In genomic region chr10:93151775-93152174, GRCm38 (mm10) we compare ENCODE assay signal across 20 mouse cellular contexts. TPM values are rescaled to one million over a fixed set of nuclear protein-coding genes. Genes with fewer than 3 reads are reported as not detected.
DNase-seq lines count a peak whose midpoint lies in the region; ATAC-seq and TF ChIP-seq lines count a peak whose summit lies in the region.
"Had no signal": no experiment of that assay in that cellular context is flagged by ENCODE, and none has a peak within 500 bp of the region (broad histone marks: within the 10 kb centered on the region; RNA-seq: fewer than 3 reads in every experiment).

No protein-coding gene starts in this region.

- intact Hi-C loops in heart, adult 2 months (cut with DNase I) = no loop called here
- intact Hi-C loops in heart, postnatal 36 days (cut with DNase I) = no loop called here

- no peak for ATAC-seq in lung, embryonic 16.5 days (ENCODE audit: low read depth)
- ATAC-seq: forebrain, embryonic 13.5 days; forebrain, postnatal 0 days had no signal

- peak overlapping the region; percentile 62 for H3K27ac ChIP-seq in heart, adult 2 months
- H3K27ac ChIP-seq in lung, embryonic 16.5 days (ENCODE audit: low read length) = no peak overlapping the region
- H3K27ac ChIP-seq in brown adipose tissue, adult 24 weeks (replicated peaks; ENCODE audit: low read depth, low read length) = peak overlapping the region; percentile 77
- H3K27ac ChIP-seq: embryonic facial prominence, embryonic 10.5 days; forebrain, embryonic 13.5 days; heart, embryonic 10.5 days; hindbrain, embryonic 13.5 days had no signal

- H3K4me1 ChIP-seq in heart, adult 2 months (ENCODE audit: control insufficient read depth, insufficient read depth, low read length) = no peaks in the 10 kb centered on the region; the same call in 1 of the 2 replicates
- 0 out of 2 replicates have a peak, but pooled peaks cover 3% of the 10 kb centered on the region for H3K4me1 ChIP-seq in lung, embryonic 16.5 days (replicated peaks; ENCODE audit: control insufficient read depth, insufficient read depth, low read length)
- peaks cover 13% of the 10 kb centered on the region for H3K4me1 ChIP-seq in brown adipose tissue, adult 24 weeks (ENCODE audit: control insufficient read depth, insufficient read depth, insufficient read length, low read length)
- H3K4me1 ChIP-seq: embryonic facial prominence, embryonic 10.5 days; forebrain, embryonic 13.5 days; heart, embryonic 10.5 days; hindbrain, embryonic 13.5 days had no signal

- no peak for TF ChIP-seq EP300 in heart, adult 2 months (IDR thresholded peaks at IDR 0.05; ENCODE audit: insufficient read depth, low read depth, low read length)

- no peaks in the 10 kb centered on the region for H3K79me3 ChIP-seq in C2C12 (ENCODE audit: low read depth)

- no peak for DNase-seq in heart, adult 2 months
- DNase-seq in heart, postnatal 36 days = no peak
- DNase-seq in lung, postnatal 4 days = no peak
- no peak for DNase-seq in embryo, embryonic 10 days (ENCODE audit: low spot score)
- no peak for DNase-seq in urinary bladder, postnatal 36 days (ENCODE audit: low spot score in 2 of 2)
- DNase-seq: adrenal gland, adult 2 months; adrenal gland, postnatal 25 days; cerebellum, adult 11-12 months; cerebellum, adult 9-10 months; cerebellum, postnatal 25 days; forebrain, postnatal 0 days; gastrocnemius, postnatal 36 days; kidney, adult 11 months had no signal

- H3K27me3 ChIP-seq in heart, adult 2 months (ENCODE audit: control insufficient read depth, insufficient read depth, low read length) = no peaks in the 10 kb centered on the region
- H3K27me3 ChIP-seq in lung, embryonic 16.5 days (ENCODE audit: control insufficient read depth, insufficient read depth, low read depth, low read length) = no peaks in the 10 kb centered on the region
- no peaks in the 10 kb centered on the region for H3K27me3 ChIP-seq in C2C12 (ENCODE audit: control insufficient read depth, insufficient read depth, insufficient read length)
- H3K27me3 ChIP-seq: forebrain, embryonic 13.5 days; hindbrain, embryonic 13.5 days had no signal

- no peaks in the 10 kb centered on the region for H3K79me2 ChIP-seq in heart, adult 2 months (replicated peaks; ENCODE audit: control insufficient read depth, insufficient read depth, low read length)
- H3K79me2 ChIP-seq in C2C12 (ENCODE audit: control insufficient read depth, insufficient read depth) = no peaks in the 10 kb centered on the region

- H3ac ChIP-seq in C2C12 (ENCODE audit: control insufficient read depth, insufficient read length, low read depth) = no peak overlapping the region

- no peak overlapping the region for H3K9ac ChIP-seq in heart, adult 2 months (ENCODE audit: low read depth, low read length)
- H3K9ac ChIP-seq in lung, embryonic 16.5 days (ENCODE audit: low read length) = no peak overlapping the region
- H3K9ac ChIP-seq: forebrain, embryonic 13.5 days; forebrain, postnatal 0 days; hindbrain, embryonic 13.5 days had no signal

- WGBS in heart, adult 2 months = 21% methylated on average over 6 of the region's 6 CpGs
- 37% methylated on average over 6 of the region's 6 CpGs for WGBS in lung, embryonic 16.5 days

- H3K36me3 ChIP-seq in heart, adult 2 months (ENCODE audit: control insufficient read depth, insufficient read depth, low read length) = no peaks in the 10 kb centered on the region
- H3K36me3 ChIP-seq in lung, embryonic 16.5 days (ENCODE audit: control insufficient read depth, insufficient read depth, low read length) = no peaks in the 10 kb centered on the region
- no peaks in the 10 kb centered on the region for H3K36me3 ChIP-seq in C2C12 (ENCODE audit: control insufficient read depth, insufficient read depth)
- H3K36me3 ChIP-seq: embryonic facial prominence, embryonic 10.5 days; heart, embryonic 10.5 days; hindbrain, embryonic 13.5 days had no signal

- no peak overlapping the region for H3K4me3 ChIP-seq in heart, adult 2 months
- H3K4me3 ChIP-seq in lung, embryonic 16.5 days (ENCODE audit: low read length) = no peak overlapping the region
- H3K4me3 ChIP-seq in C2C12 (ENCODE audit: insufficient read depth, poor library complexity, severe bottlenecking) = no peak overlapping the region
- H3K4me3 ChIP-seq in brown adipose tissue, adult 24 weeks (ENCODE audit: insufficient read depth, low read depth, low read length) = no peak overlapping the region
- H3K4me3 ChIP-seq: embryonic facial prominence, embryonic 10.5 days; forebrain, embryonic 13.5 days; heart, embryonic 10.5 days; hindbrain, embryonic 13.5 days had no signal

- no peaks in the 10 kb centered on the region for H3K9me3 ChIP-seq in lung, embryonic 16.5 days (ENCODE audit: control insufficient read depth, low read length)
- H3K9me3 ChIP-seq: embryonic facial prominence, embryonic 10.5 days; forebrain, embryonic 13.5 days; heart, embryonic 10.5 days; hindbrain, embryonic 13.5 days had no signal

- no peak for TF ChIP-seq CTCF in heart, adult 2 months (IDR thresholded peaks at IDR 0.05)
- no peak for TF ChIP-seq CTCF in C2C12 (IDR thresholded peaks at IDR 0.05; ENCODE audit: control insufficient read depth, insufficient read depth, insufficient read length)

- H3K4me2 ChIP-seq in lung, embryonic 16.5 days (ENCODE audit: low read depth, low read length) = 0 out of 2 replicates have a peak overlapping the region, but pooled peaks have one; percentile 20
- H3K4me2 ChIP-seq: forebrain, embryonic 13.5 days; hindbrain, embryonic 13.5 days had no signal

- no peak for TF ChIP-seq POLR2A in heart, adult 2 months (IDR thresholded peaks at IDR 0.05; ENCODE audit: insufficient read depth, low read depth, low read length)

TF ChIP-seq in C2C12, 6 proteins besides CTCF, POLR2A, EP300 and RAD21:
- no peak for TF ChIP-seq USF1 (IDR thresholded peaks at IDR 0.05; ENCODE audit: low read depth)
- TF ChIP-seq CEBPB (IDR thresholded peaks at IDR 0.05; ENCODE audit: low read depth) = peak; percentile 10

RNA-seq across cellular contexts. Expression of gene Cdk17, which starts 8.9 kb away (rescaled TPM):
- total RNA-seq in heart, adult 2 months (2021) = 10 to 100 TPM; 14.3 to 18.8 TPM
- 16.6 and 22.5 TPM in 2 replicates for polyA plus RNA-seq in heart, adult 2 months (2012; rRNA removed)
- 10 to 100 TPM; 14.3 to 16.8 TPM for total RNA-seq in heart, postnatal 36 days (2021)
- 15.0 and 15.8 TPM in 2 replicates for polyA plus RNA-seq in lung, embryonic 16.5 days (2015; fragmentation: Nextera tagmentation; extraction: Ambion mirVana)
- polyA plus RNA-seq in C2C12 (2012; fragmentation: generic; extraction: Trizol) = 7.4 TPM
- 23.6 and 27.1 TPM in 2 replicates for polyA plus RNA-seq in brown adipose tissue, adult 24 weeks (2012; ENCODE audit: insufficient read depth, insufficient read length, missing spikeins)
